Mouse (Mus musculus) heart, embryonic 15.5 days (tissue): ENCODE results near the gene Spp2. TPM values are rescaled to one million over a fixed set of nuclear protein-coding genes. Genes with fewer than 3 reads are reported as not detected.

Source experiments
- ATAC-seq: fragments of 200-750 bp; cut with Nextera tagmentation; replicated peaks from 2 replicates; pipeline ENCODE4 v1.8.0; 2017; ENCODE audit warnings: low read depth, moderate TSS enrichment; ENCODE audit not compliant: insufficient number of reproducible peaks, insufficient read depth, low FRiP score
- H3K27ac ChIP-seq: fragments of 300-500 bp; sonication (generic); 2 replicates; pipeline ENCODE4 v1.5.1; 2015; ENCODE audit warnings: mild to moderate bottlenecking, inconsistent platforms
- H3K27me3 ChIP-seq: fragments of 300-500 bp; sonication (generic); 2 replicates; pipeline ENCODE4 v1.6.1; 2015; ENCODE audit warnings: inconsistent platforms
- H3K36me3 ChIP-seq: fragments of 300-500 bp; sonication (generic); 2 replicates; pipeline ENCODE4 v1.6.1; 2015; ENCODE audit warnings: mild to moderate bottlenecking, inconsistent platforms
- H3K4me1 ChIP-seq: fragments of 300-500 bp; sonication (generic); replicated peaks from 2 replicates; pipeline ENCODE4 v1.6.1; 2015; ENCODE audit warnings: inconsistent platforms
- H3K4me2 ChIP-seq: fragments of 300-500 bp; sonication (generic); 2 replicates; pipeline ENCODE4 v1.6.1; 2015; ENCODE audit warnings: inconsistent platforms, mild to moderate bottlenecking, moderate library complexity
- H3K4me3 ChIP-seq: fragments of 300-500 bp; sonication (generic); 2 replicates; pipeline ENCODE4 v1.5.1; 2015; ENCODE audit warnings: mild to moderate bottlenecking, inconsistent platforms
- H3K9ac ChIP-seq: fragments of 300-500 bp; sonication (generic); 2 replicates; pipeline ENCODE4 v1.6.1; 2015; ENCODE audit warnings: mild to moderate bottlenecking, inconsistent platforms
- H3K9me3 ChIP-seq: fragments of 300-500 bp; sonication (generic); replicated peaks from 2 replicates; pipeline ENCODE4 v1.6.1; 2016; ENCODE audit warnings: inconsistent platforms
- WGBS: fragments of 180-500 bp; shearing (Covaris S2); methylation state at CpG from one replicate; pipeline ENCODE4 v1.1.7; 2015; ENCODE audit warnings: mixed read lengths; 5-methylcytosine and 5-hydroxymethylcytosine counted together
- polyA plus RNA-seq: library from polyadenylated mRNA; unstranded; fragments of >200 nt; fragmentation: Nextera tagmentation; extraction: Ambion mirVana; gene quantifications from 2 replicates; pipeline ENCODE4 v1.2.1, GENCODE M21; 2015

Spp2 gene
- polyA plus RNA-seq, 1 experiment from 2014 or later, result 0.33 TPM

DNA sequence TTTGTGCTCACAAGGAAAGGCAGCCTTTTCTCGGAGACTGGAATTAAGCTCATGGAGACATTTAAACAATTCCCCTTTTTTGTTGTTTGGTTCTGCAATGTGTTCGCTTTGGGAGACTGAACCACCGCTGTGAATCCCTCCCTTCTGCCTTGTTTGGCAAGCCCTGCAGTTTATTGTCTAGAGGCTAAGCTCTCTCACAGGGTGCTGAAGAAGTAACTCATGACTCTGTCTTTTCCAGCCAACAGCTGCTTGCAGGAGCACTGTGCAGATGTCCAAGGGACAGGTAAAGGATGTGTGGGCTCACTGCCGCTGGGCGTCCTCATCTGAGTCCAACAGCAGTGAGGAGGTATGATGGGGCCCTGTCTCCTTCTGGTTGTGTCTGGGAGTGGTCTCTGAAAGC, 5.3 kb downstream of the Spp2 start:
- Histone ChIP-seq H3K9me3 (no peaks in the 10 kb centered on the region), H3K4me2 (no peak overlapping the region), H3K4me3 (no peak overlapping the region), H3K4me1 (no peaks in the 10 kb centered on the region), H3K27ac (no peak overlapping the region), H3K36me3 (no peaks in the 10 kb centered on the region), H3K9ac (no peak overlapping the region), H3K27me3 (no peaks in the 10 kb centered on the region)
- ATAC-seq, result no peak
- 65% methylated on average over 5 of the region's 5 CpGs for WGBS

DNA sequence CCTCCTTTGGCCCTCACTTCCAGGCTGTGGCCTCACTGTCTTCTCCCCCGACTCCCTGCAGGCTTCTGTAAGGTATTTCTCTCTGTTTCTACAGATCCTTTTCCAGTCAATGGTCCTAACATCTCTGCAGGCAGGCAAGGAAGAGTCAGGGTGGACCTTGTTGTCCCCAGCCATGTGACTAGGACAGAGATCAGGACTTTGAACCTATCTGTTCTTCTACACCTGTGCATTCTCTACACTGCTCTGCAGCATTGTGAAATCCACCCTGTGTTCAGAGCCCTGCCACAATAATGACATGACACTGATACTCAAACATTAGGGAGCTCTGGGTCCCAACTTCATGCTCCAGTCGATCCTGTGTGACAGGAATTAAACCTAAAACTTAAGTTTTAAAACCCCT, 12.2 kb downstream of the Spp2 start:
- ATAC-seq, result no peak
- no peak overlapping the region for H3K9ac ChIP-seq
- WGBS, result 64% methylated on average over 2 of the region's 2 CpGs
- no peaks in the 10 kb centered on the region for H3K36me3 ChIP-seq
- no peaks in the 10 kb centered on the region for H3K9me3 ChIP-seq
- no peak overlapping the region for H3K4me3 ChIP-seq
- no peak overlapping the region for H3K4me2 ChIP-seq
- H3K4me1 ChIP-seq, result no peaks in the 10 kb centered on the region
- no peak overlapping the region for H3K27ac ChIP-seq
- H3K27me3 ChIP-seq, result 0 out of 2 replicates have a peak, but pooled peaks cover 3% of the 10 kb centered on the region

DNA sequence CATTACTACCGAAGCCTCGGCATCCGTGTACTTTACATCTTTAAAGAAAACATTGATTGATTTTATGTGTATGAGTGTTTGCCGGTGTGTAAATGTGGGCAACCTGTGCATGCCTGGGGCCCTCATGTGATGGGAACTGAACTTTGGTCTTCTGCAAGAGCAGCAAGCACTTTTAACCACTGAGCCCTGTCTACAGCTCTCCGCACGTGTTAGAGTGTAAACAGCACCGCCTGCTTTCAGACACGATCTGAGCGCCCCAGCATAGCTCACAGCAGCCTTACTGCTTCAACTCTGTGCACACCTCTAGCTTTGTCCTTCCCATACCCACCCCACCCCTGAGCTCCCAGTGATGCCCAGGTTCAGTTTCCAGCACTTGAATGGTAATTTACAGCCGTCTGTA, 15.3 kb downstream of the Spp2 start:
- Histone ChIP-seq H3K4me2 (no peak overlapping the region), H3K27ac (no peak overlapping the region), H3K36me3 (no peaks in the 10 kb centered on the region), H3K27me3 (0 out of 2 replicates have a peak, but pooled peaks cover 3% of the 10 kb centered on the region), H3K9me3 (no peaks in the 10 kb centered on the region), H3K9ac (no peak overlapping the region), H3K4me3 (no peak overlapping the region), H3K4me1 (no peaks in the 10 kb centered on the region)
- WGBS, result 71% methylated on average over 10 of the region's 10 CpGs
- ATAC-seq, result no peak

DNA sequence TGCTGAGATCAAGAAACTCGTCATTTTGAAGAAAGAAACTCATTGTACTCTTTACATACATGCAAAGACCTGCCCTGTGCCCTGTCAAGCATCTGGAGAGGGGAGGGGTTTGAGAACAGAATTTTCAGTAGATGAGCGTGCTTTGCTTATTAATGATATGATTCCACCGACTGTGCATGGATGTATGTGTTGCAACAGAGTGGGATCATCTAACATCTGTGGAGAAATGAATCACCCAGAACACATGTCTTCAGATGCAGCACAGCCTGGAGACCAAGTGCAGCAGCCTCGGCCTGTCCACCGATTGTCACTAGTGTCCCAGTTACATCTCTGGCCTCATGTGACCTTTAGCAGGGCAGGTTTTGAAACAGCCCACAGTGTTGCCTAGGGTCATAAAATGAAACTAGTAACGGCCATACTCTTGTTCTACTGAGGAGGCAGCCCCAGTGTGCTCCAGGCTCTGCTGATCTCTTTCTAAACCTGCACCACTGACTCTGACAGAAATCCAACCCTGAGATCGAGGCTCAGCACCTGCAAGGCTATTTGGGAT, 16.2 kb downstream of the Spp2 start:
- no peaks in the 10 kb centered on the region for H3K36me3 ChIP-seq
- H3K4me1 ChIP-seq, result no peaks in the 10 kb centered on the region
- ATAC-seq, result no peak
- H3K4me2 ChIP-seq, result no peak overlapping the region
- 65% methylated on average over 7 of the region's 7 CpGs for WGBS
- no peak overlapping the region for H3K27ac ChIP-seq
- no peak overlapping the region for H3K4me3 ChIP-seq
- 0 out of 2 replicates have a peak, but pooled peaks cover 3% of the 10 kb centered on the region for H3K27me3 ChIP-seq
- H3K9ac ChIP-seq, result no peak overlapping the region
- no peaks in the 10 kb centered on the region for H3K9me3 ChIP-seq

DNA sequence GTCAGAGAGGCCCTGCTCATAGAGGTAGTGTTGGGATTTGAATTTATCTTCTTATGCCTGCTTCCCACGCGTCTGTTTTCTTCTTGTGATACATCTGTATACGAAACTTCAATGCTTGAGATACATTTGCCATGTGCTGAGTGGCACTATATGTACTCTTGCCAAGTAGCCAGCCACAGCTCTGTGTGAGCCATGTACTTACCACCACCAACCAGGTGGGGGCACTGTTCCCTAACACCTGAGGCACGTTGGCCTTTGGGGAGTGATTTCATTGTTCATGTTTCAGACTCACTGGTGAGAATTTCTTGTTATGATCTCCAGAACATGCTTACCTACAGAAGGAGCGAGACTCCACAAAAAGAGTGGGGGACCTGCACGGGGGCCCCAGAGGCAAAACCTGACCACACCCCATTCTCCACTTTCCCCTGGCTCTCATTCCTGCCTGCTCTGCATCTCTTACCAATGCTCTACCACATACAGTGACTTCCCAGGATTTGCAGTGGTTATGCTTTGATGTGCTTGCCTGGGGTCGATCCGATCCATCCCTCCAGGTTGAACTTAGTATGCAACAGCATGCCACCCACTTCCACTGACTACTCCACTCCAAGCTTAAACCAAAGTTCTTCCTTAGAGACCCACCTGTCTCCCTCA, 18.0 kb downstream of the Spp2 start:
- Histone ChIP-seq H3K4me2 (no peak overlapping the region), H3K36me3 (no peaks in the 10 kb centered on the region), H3K9ac (no peak overlapping the region), H3K4me1 (no peaks in the 10 kb centered on the region), H3K27ac (no peak overlapping the region), H3K9me3 (no peaks in the 10 kb centered on the region), H3K4me3 (no peak overlapping the region), H3K27me3 (0 out of 2 replicates have a peak, but pooled peaks cover 3% of the 10 kb centered on the region)
- ATAC-seq, result no peak
- 23% methylated on average over 8 of the region's 8 CpGs for WGBS

DNA sequence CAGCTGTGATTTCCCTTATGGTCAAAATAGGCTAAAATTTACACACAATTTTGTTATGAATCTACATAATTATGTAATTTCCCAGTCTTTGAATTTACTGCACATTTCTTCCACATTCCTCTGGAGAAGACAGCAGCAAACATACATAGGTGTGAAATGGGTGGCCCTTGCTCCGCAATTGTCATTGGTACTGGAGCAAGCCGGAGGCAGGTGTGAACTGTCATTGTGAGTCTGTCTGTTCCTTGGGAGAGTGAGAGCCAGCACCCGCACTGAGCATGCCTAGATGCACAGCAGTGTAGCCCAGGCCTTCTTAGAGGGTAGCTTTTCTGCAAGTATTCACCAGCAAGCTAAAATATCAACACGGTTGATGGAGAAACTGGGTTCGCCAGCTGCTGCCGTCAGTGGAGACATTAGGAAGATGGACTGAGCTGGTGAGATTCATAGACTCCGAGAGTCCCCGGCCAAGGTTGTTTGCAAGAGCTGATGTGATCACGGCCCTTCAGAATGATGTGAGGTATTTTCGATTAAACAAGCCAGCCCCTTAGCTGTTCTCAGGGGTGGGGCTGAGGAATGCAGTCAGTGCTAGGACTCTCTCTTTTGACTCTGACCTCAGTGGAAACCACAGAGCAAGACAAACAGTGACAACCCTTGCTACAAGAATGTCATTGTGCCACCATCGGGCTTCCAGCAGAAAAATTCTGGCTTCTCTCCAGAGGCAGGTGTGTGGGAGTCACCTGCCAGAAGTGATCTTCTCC, 21.4 kb downstream of the Spp2 start:
- Histone ChIP-seq H3K4me3 (no peak overlapping the region), H3K27ac (no peak overlapping the region), H3K36me3 (no peaks in the 10 kb centered on the region), H3K9me3 (no peaks in the 10 kb centered on the region), H3K9ac (no peak overlapping the region), H3K4me1 (no peaks in the 10 kb centered on the region), H3K27me3 (0 out of 2 replicates have a peak, but pooled peaks cover 3% of the 10 kb centered on the region), H3K4me2 (no peak overlapping the region)
- ATAC-seq, result no peak
- 65% methylated on average over 11 of the region's 11 CpGs for WGBS

DNA sequence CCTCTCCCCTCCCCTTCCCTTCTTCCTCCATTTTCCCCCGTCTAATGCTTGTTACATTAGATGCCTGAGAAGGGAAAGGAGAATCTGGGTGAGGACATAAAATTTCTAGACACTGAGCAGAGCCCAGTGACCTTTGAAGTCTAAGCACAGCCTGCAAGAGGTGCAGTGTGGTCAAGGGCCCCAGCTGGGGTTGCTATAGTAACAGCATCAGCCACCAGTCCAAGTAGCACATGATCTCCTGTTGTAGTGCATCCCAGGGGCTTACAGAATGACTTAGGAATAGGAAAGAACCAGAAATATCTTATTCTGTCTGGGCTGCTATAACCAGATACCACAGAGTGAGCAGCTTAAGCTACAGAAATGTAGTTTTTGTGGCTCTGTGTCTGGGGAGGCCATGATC, 22.7 kb downstream of the Spp2 start:
- WGBS, result 27% methylated on average over 1 of the region's 1 CpGs
- no peaks in the 10 kb centered on the region for H3K4me1 ChIP-seq
- H3K4me3 ChIP-seq, result no peak overlapping the region
- no peaks in the 10 kb centered on the region for H3K9me3 ChIP-seq
- H3K4me2 ChIP-seq, result no peak overlapping the region
- no peak overlapping the region for H3K9ac ChIP-seq
- H3K27me3 ChIP-seq, result no peaks in the 10 kb centered on the region
- no peak overlapping the region for H3K27ac ChIP-seq
- no peak for ATAC-seq
- no peaks in the 10 kb centered on the region for H3K36me3 ChIP-seq

DNA sequence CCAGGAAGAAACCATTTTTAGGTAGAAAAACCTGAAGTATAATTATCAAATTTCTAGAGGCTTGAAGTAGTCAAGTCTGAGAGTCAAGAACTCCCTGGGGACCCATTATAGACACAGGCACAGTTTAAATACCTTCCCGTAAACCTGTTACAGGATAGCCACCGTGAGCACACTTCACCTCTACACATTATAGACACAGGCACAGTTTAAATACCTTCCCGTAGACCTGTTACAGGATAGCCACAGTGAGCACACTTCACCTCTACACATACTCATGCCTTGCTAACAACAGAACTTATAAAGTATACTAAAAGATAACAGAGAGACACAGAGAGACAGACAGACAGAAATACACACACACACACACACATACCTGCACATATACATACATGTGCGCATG, 24.5 kb downstream of the Spp2 start:
- Histone ChIP-seq H3K4me3 (no peak overlapping the region), H3K4me2 (no peak overlapping the region), H3K36me3 (no peaks in the 10 kb centered on the region), H3K27ac (no peak overlapping the region), H3K9ac (no peak overlapping the region), H3K27me3 (no peaks in the 10 kb centered on the region), H3K9me3 (no peaks in the 10 kb centered on the region), H3K4me1 (no peaks in the 10 kb centered on the region)
- no peak for ATAC-seq
- 76% methylated on average over 4 of the region's 4 CpGs for whole genome bisulfite sequencing

DNA sequence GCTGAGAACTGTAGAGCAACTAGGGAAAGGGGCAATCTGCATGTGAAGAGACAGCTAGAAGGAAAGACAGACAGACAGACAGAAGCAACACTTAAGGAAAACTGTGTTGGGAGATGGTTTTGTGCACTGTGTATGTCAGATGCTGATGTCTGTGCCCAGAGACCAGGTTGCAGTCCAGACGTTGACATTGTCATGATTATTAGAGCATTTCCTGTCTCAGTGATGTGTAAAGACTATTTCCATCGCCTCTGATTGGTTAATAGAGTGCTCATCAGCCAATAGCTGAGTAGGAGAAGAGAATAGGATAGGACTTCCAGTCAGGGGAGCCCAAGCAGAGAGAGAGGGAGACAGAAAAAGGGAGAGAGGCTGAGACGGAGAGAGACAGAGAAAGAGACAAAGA, 25.8 kb downstream of the Spp2 start:
- H3K4me1 ChIP-seq, result no peaks in the 10 kb centered on the region
- H3K4me2 ChIP-seq, result no peak overlapping the region
- no peak overlapping the region for H3K4me3 ChIP-seq
- WGBS, result 45% methylated on average over 3 of the region's 3 CpGs
- H3K9me3 ChIP-seq, result no peaks in the 10 kb centered on the region
- no peak for ATAC-seq
- no peak overlapping the region for H3K9ac ChIP-seq
- no peak overlapping the region for H3K27ac ChIP-seq
- no peaks in the 10 kb centered on the region for H3K27me3 ChIP-seq
- H3K36me3 ChIP-seq, result no peaks in the 10 kb centered on the region

DNA sequence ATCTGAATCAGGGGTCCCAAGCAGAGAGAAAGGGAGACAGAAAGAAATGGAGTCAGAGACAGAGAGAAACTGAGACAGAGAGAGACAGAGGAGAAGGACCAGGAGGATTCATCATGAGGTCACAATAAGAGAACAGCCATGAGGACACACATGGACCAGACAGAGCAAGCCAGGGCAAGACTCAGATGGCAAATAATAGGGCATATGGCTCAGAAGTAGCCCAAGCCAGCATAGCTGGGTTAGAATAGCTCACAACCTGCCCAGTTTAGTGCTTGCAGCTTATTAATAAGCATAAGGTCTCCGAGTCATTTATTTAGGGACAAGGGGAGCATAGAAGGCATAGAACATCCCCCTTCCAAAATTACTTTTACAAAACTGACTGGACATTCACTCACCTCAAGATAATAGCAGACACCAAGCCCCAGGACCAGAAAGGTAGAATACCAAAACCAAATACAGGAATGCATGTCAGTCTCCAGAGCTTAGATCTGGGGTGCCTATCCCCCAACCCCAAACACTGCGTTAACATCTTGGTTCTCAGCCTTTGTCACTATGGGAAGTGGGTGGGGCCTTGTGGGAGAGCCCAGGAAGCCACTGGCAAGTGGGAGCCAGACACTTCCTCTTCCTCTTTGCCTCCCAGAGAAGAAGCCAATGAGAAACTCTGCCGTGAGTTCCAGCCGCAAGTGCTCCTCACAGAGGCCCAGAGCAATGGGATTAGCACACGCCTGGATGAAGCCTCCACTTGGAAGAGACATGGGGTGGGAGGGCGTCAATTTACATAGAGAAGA, 26.5 kb downstream of the Spp2 start:
- Histone ChIP-seq H3K4me1 (no peaks in the 10 kb centered on the region), H3K27me3 (no peaks in the 10 kb centered on the region), H3K4me3 (no peak overlapping the region), H3K9me3 (no peaks in the 10 kb centered on the region), H3K9ac (no peak overlapping the region), H3K27ac (no peak overlapping the region), H3K4me2 (no peak overlapping the region), H3K36me3 (no peaks in the 10 kb centered on the region)
- ATAC-seq, result no peak
- 63% methylated on average over 6 of the region's 6 CpGs for whole genome bisulfite sequencing

DNA sequence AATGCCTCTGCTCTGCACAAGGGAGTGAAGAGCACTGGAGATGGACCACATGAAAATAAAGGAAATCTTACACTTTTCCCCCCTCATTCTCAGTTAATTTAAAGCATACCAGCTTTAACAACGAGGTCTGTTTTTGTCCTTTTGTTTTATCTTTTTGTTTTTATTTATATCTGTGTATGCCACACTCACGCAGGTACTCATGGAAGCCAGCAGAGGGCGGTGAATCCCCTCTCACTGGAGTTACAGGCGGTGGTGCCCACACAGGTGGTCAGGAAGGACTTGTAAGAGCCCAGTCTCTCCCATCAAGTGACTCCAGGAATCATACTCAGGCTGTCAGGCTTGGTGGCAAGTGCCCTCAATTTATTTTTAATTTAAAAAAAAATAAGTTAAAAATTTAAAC, 27.3 kb downstream of the Spp2 start:
- no peaks in the 10 kb centered on the region for H3K9me3 ChIP-seq
- H3K27ac ChIP-seq, result no peak overlapping the region
- 64% methylated on average over 4 of the region's 4 CpGs for WGBS
- H3K4me2 ChIP-seq, result no peak overlapping the region
- no peaks in the 10 kb centered on the region for H3K4me1 ChIP-seq
- H3K4me3 ChIP-seq, result no peak overlapping the region
- ATAC-seq, result no peak
- H3K36me3 ChIP-seq, result no peaks in the 10 kb centered on the region
- no peak overlapping the region for H3K9ac ChIP-seq
- no peaks in the 10 kb centered on the region for H3K27me3 ChIP-seq
